Mouse (Mus musculus): ENCODE measurements at regions not wholly inside any gene's neighbourhood (a gene's known extent, or its start where the extent isn't known, plus 50 kb on each side); places are given as distances from the start of the nearest gene placed in this dataset.
A peak's percentile ranks its signal among the peaks of the same experiment; 100 is the strongest.

- in situ Hi-C loops (cut with MboI; ENCODE audit: low pct_unique_long_range_greater_than_20kb) = loop anchor here (25.0 kb wide), 1 partner anchor 511 kb away; the partner anchor contains the start of genes Gm28308, Hoxa3, Hoxa5 and Hoxa6
- POLR2A ChIA-PET = no interaction called here
Measured at GRCm38 (mm10) chr6:51701253-51702020, 177.7 kb downstream of the Snx10 start.

GRCm38 (mm10) chr6:51702456-51703171 is 178.9 kb downstream of the Snx10 start:
- ATAC-seq = peak; percentile 35

More at GRCm38 (mm10) chr6:51701253-51702020, 177.7 kb downstream of the Snx10 start:
- no peak for TF ChIP-seq CTCF (IDR thresholded peaks at IDR 0.05)
- CTCF ChIA-PET = no interaction called here
- ATAC-seq (no peak), DNase-seq (ENCODE audit: low read depth, low spot score) (no peak)
- H3K27me3 ChIP-seq = no peaks in the 10 kb centered on the region

GRCm38 (mm10) chr6:51708011-51708410 is 184.3 kb downstream of the Snx10 start:
- DNase-seq (ENCODE audit: low read depth, low spot score) (no peak), ATAC-seq (no peak)
- in situ Hi-C loops (cut with MboI; ENCODE audit: low pct_unique_long_range_greater_than_20kb) = loop anchor here (25.0 kb wide), 1 partner anchor 504 kb away; the partner anchor contains the start of genes Gm28308, Hoxa3, Hoxa5 and Hoxa6
- ChIA-PET CTCF (interaction anchor here (0.9 kb wide), 1 partner anchor 9 kb away, joined by 3 read pairs; no protein-coding TSS in a partner anchor), POLR2A (no interaction called here)
- TF ChIP-seq CTCF (IDR thresholded peaks at IDR 0.05) = no peak
- H3K27me3 ChIP-seq = no peaks in the 10 kb centered on the region

More at GRCm38 (mm10) chr6:51702456-51703171, 178.9 kb downstream of the Snx10 start:
- in situ Hi-C loops (cut with MboI; ENCODE audit: low pct_unique_long_range_greater_than_20kb) = loop anchor here (25.0 kb wide), 1 partner anchor 510 kb away; the partner anchor contains the start of genes Gm28308, Hoxa3, Hoxa5 and Hoxa6
- ChIA-PET CTCF (interaction anchor here (1.3 kb wide), 1 partner anchor 10 kb away, joined by 4 read pairs; no protein-coding TSS in a partner anchor), POLR2A (no interaction called here)
- no peak for TF ChIP-seq CTCF (IDR thresholded peaks at IDR 0.05)
- H3K27me3 ChIP-seq = no peaks in the 10 kb centered on the region
- no peak for DNase-seq (ENCODE audit: low read depth, low spot score)

- POLR2A ChIA-PET = interaction anchor here (1.3 kb wide), 1 partner anchor 10 kb away, joined by 3 read pairs; no protein-coding TSS in a partner anchor
- CTCF ChIA-PET = interaction anchor here (0.9 to 1.8 kb wide), 2 partner anchors 9 to 11 kb away, joined by 3 to 5 read pairs; no protein-coding TSS in a partner anchor
- in situ Hi-C loops (cut with MboI; ENCODE audit: low pct_unique_long_range_greater_than_20kb) = loop anchor here (25.0 kb wide), 1 partner anchor 503 kb away; the partner anchor contains the start of genes Gm28308, Hoxa3, Hoxa5 and Hoxa6
- H3K27me3 ChIP-seq = no peaks in the 10 kb centered on the region
- DNase-seq (ENCODE audit: low read depth, low spot score) (no peak), ATAC-seq (no peak)
- TF ChIP-seq CTCF (IDR thresholded peaks at IDR 0.05) = no peak
Measured at GRCm38 (mm10) chr6:51708668-51709339, 185.1 kb downstream of the Snx10 start.

GRCm38 (mm10) chr6:51709340-51710067 is 185.8 kb downstream of the Snx10 start:
- no peaks in the 10 kb centered on the region for H3K27me3 ChIP-seq
- no peak for TF ChIP-seq CTCF (IDR thresholded peaks at IDR 0.05)

GRCm38 (mm10) chr6:51710153-51710552 is 186.5 kb downstream of the Snx10 start:
- TF ChIP-seq CTCF (IDR thresholded peaks at IDR 0.05) = no peak
- POLR2A ChIA-PET = no interaction called here
- ATAC-seq (no peak), DNase-seq (ENCODE audit: low read depth, low spot score) (no peak)
- CTCF ChIA-PET = interaction anchor here (0.9 to 1.8 kb wide), 2 partner anchors 10 to 55 kb away, joined by 3 to 5 read pairs; no protein-coding TSS in a partner anchor
- H3K27me3 ChIP-seq = no peaks in the 10 kb centered on the region
- in situ Hi-C loops (cut with MboI; ENCODE audit: low pct_unique_long_range_greater_than_20kb) = loop anchor here (25.0 kb wide), 1 partner anchor 502 kb away; the partner anchor contains the start of genes Gm28308, Hoxa3, Hoxa5 and Hoxa6

More at GRCm38 (mm10) chr6:51709340-51710067, 185.8 kb downstream of the Snx10 start:
- ATAC-seq (no peak), DNase-seq (ENCODE audit: low read depth, low spot score) (no peak)
- POLR2A ChIA-PET = interaction anchor here (1.3 kb wide), 1 partner anchor 11 kb away, joined by 3 read pairs; no protein-coding TSS in a partner anchor
- CTCF ChIA-PET = interaction anchor here (0.9 to 1.8 kb wide), 2 partner anchors 11 to 54 kb away, joined by 3 to 5 read pairs; no protein-coding TSS in a partner anchor
- in situ Hi-C loops (cut with MboI; ENCODE audit: low pct_unique_long_range_greater_than_20kb) = loop anchor here (25.0 kb wide), 1 partner anchor 503 kb away; the partner anchor contains the start of genes Gm28308, Hoxa3, Hoxa5 and Hoxa6

GRCm38 (mm10) chr6:51710926-51711615 is 187.4 kb downstream of the Snx10 start:
- CTCF ChIA-PET = no interaction called here
- DNase-seq (ENCODE audit: low read depth, low spot score) (no peak), ATAC-seq (no peak)
- no peak for TF ChIP-seq CTCF (IDR thresholded peaks at IDR 0.05)
- H3K27me3 ChIP-seq = no peaks in the 10 kb centered on the region
- in situ Hi-C loops (cut with MboI; ENCODE audit: low pct_unique_long_range_greater_than_20kb) = loop anchor here (25.0 kb wide), 1 partner anchor 501 kb away; the partner anchor contains the start of genes Gm28308, Hoxa3, Hoxa5 and Hoxa6
- POLR2A ChIA-PET = no interaction called here

DNA sequence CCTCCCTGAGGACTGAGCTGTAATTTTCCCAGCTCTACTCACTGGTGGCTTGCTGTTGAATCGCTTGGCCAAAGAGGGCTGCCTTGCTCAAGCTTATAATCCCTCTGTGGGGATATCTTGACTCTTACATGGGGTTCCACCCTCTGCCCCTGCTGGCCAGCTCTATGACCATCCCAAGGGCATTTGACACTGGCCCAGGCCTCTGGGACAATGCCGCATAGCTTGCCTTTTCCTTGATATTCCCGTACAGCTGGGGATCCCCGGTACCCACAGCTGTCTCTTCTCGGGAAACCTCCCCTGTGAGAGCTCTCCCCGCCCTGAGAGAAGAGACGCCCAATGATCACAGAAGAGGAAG is 187.9 kb downstream of the Snx10 start:
- no peak for ATAC-seq
- POLR2A ChIA-PET = no interaction called here

More for the DNA sequence above, 187.9 kb downstream of the Snx10 start:
- CTCF ChIA-PET = no interaction called here
- H3K27me3 ChIP-seq = no peaks in the 10 kb centered on the region
- no peak for TF ChIP-seq CTCF (IDR thresholded peaks at IDR 0.05)
- in situ Hi-C loops (cut with MboI; ENCODE audit: low pct_unique_long_range_greater_than_20kb) = loop anchor here (25.0 kb wide), 1 partner anchor 501 kb away; the partner anchor contains the start of genes Gm28308, Hoxa3, Hoxa5 and Hoxa6
- DNase-seq (ENCODE audit: low read depth, low spot score) = no peak

Data from Patski (cell line).